Mouse (Mus musculus) kidney, adult 2 months (tissue): Measurements from ENCODE around the gene Gm17332. TPM values are rescaled to one million over a fixed set of nuclear protein-coding genes. Genes with fewer than 3 reads are reported as not detected.
"Not testable (repeated sequence)": the region's sequence is repeated elsewhere in the genome, so short reads cannot be mapped to it uniquely, and the experiment has no call there.

Experiments used
- DNase-seq: peaks from one replicate; pipeline ENCODE4 v3.0.0; 2021
- H3K27ac ChIP-seq: fragments of 200-500 bp; 2 replicates; pipeline ENCODE4 v1.5.1; 2012; ENCODE audit warnings: low read depth, low read length, control low read depth, inconsistent platforms; ENCODE audit not compliant: insufficient read depth
- H3K27me3 ChIP-seq: fragments of 200-500 bp; replicated peaks from 2 replicates; pipeline ENCODE4 v1.6.1; 2012; ENCODE audit warnings: mild to moderate bottlenecking, moderate library complexity, low read length, inconsistent platforms; ENCODE audit not compliant: control insufficient read depth, insufficient read depth
- H3K36me3 ChIP-seq: fragments of 200-500 bp; 2 replicates; pipeline ENCODE4 v1.6.1; 2012; ENCODE audit warnings: mild to moderate bottlenecking, moderate library complexity, low read length, inconsistent platforms; ENCODE audit not compliant: control insufficient read depth, insufficient read depth
- H3K4me1 ChIP-seq: fragments of 200-500 bp; 2 replicates; pipeline ENCODE4 v1.6.1; 2011; ENCODE audit warnings: low read length; ENCODE audit not compliant: control insufficient read depth, insufficient read depth
- H3K4me3 ChIP-seq: fragments of 200-500 bp; 2 replicates; pipeline ENCODE4 v1.5.1; 2011; ENCODE audit warnings: mild to moderate bottlenecking, low read depth, low read length, control low read depth; ENCODE audit not compliant: insufficient read depth
- CTCF ChIP-seq: fragments of 200-500 bp; conservative IDR thresholded peaks from 2 replicates; pipeline ENCODE4 v1.5.1; 2011; ENCODE audit warnings: low read depth, mild to moderate bottlenecking, control low read depth, low read length, moderate library complexity, mixed read lengths; ENCODE audit not compliant: insufficient read depth, insufficient read length
- POLR2A ChIP-seq: fragments of 200-500 bp; IDR thresholded peaks from one replicate; pipeline ENCODE4 v1.6.1; 2011; ENCODE audit warnings: low read depth, low read length, control low read depth
- WGBS: fragments of 180-500 bp; shearing (Covaris S2); methylation state at CpG from one replicate; pipeline ENCODE4 v1.1.7; 2018; 5-methylcytosine and 5-hydroxymethylcytosine counted together
- polyA plus RNA-seq: library from polyadenylated mRNA; depleted of rRNA; stranded (reverse); fragments of >200 nt; gene quantifications from 2 replicates; pipeline ENCODE4 v1.2.3, GENCODE M21; 2012; rRNA removed

The Gm17332 gene
- polyA plus RNA-seq, 1 experiment = not detected

DNA sequence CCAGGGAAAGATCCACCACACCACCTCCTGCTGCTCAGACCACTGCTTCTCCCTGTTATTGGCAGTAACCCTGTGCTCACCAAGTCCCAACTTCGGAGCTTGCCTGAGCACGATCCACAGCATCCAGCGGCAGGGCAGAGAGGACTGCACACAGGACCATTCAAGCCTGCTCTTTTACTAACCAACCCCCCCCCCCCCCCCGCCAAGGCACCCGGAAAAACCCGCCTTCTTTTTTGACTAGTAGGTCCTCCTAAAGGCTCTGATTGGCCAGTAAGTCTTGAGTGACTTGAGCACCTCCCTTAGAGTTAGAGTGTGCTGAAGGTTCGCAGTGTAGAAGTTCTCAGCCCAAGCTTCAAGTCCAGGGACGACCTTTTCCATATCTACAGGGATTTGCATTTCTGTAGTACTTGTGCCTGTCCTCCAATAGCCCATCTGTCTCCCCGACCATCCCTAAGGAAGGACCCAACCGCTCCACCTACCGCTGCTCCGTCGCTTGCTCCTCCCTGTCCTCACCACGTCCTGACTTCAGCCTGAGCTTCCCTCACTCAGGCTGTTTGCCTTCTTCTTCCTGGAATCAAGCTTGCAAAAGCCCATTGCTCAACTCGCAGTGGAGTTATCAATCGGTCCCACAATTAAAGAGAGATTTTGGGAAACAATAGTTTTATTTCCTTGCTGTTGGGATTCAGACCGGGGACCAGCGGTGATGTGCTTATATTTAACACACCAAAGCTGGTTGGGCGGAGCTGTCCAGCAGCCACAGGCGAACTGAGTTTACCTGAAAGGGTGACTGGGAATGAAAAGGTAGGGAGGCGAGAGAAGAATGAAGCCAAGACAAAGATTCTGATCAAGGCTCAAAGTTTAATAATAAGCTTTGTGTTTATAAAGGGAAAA, 12.9 kb downstream of the Gm17332 start:
- no peak overlapping the region for H3K27ac ChIP-seq
- TF ChIP-seq POLR2A (no peak), CTCF (no peak)
- H3K27me3 ChIP-seq = no peaks in the 10 kb centered on the region
- peak; percentile 5 for DNase-seq
- no peaks in the 10 kb centered on the region for H3K36me3 ChIP-seq
- WGBS = 3% methylated on average over 21 of the region's 21 CpGs
- peak overlapping the region; percentile 66 for H3K4me3 ChIP-seq
- peaks cover 3% of the 10 kb centered on the region; the same call in 1 of the 2 replicates for H3K4me1 ChIP-seq

DNA sequence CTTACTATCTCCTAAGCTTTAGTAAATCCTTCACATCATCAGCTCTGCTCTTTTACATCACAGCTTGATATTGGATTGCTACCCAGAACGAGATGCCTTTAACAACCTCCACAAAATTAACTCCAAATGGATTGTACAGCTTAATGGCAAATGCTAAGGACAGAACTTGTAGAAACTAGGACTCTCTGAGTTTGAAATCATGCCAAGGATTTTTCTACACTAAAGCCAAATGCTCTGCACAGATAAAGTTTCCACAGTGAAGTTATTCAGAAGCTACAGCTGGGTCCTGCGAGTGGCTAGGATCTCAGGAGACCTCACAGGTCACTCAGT, 13.5 kb downstream of the Gm17332 start:
- TF ChIP-seq POLR2A (no peak), CTCF (no peak)

DNA sequence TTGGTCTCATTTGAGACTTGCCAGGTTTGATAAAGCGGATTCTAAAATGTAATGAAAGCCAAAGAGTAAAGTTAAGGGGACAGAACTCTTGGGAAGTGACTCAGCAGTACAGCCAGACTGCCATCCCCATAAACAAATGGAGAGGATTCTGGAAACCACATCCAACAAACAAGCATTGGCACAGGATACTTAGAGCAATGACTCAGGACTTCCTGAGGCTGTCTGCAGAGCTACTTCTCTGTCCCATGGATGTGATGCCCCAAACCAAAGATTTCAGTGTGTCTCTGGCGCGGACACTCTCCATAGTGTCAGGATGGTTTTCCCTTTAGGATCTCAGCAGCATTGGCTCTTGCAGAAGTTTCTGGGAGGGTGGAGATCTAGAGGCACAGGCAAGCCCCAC, 25.2 kb downstream of the Gm17332 start:
- TF ChIP-seq CTCF (no peak), POLR2A (no peak)
- DNase-seq = no peak
- no peak overlapping the region for H3K27ac ChIP-seq
- no peak overlapping the region for H3K4me3 ChIP-seq
- 89% methylated on average over 3 of the region's 3 CpGs for WGBS
- H3K27me3 ChIP-seq = no peaks in the 10 kb centered on the region
- H3K36me3 ChIP-seq = no peaks in the 10 kb centered on the region
- H3K4me1 ChIP-seq = no peaks in the 10 kb centered on the region

More for the DNA sequence above, 13.5 kb downstream of the Gm17332 start:
- Histone ChIP-seq H3K4me3 (no peak overlapping the region; the same call in 1 of the 2 replicates), H3K27ac (no peak overlapping the region), H3K36me3 (no peaks in the 10 kb centered on the region), H3K4me1 (peaks cover 3% of the 10 kb centered on the region; the same call in 1 of the 2 replicates), H3K27me3 (no peaks in the 10 kb centered on the region)
- DNase-seq = no peak
- WGBS = 31% methylated on average over 2 of the region's 2 CpGs

DNA sequence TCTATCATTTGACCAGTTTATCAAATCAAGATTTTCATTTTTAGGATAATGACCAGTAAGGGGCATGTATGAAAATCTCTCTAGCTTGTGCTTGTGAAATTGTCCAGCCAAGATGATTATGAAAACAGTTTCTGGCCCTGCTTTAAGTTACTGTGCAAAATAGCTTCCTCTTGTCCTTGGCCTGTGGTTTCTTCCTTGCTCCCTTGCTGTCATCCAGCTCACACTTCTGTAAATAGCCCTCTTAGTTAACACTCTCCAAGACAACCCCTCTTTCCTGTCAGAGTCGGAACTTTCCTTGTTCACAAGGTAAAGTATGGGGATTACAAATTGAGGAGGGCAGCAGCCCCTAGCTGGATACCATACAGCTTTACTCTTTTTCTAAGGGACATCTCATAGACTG, 43.9 kb downstream of the Gm17332 start:
- not testable (repeated sequence) for H3K27ac ChIP-seq, H3K36me3 ChIP-seq, DNase-seq, H3K4me1 ChIP-seq, H3K4me3 ChIP-seq, H3K27me3 ChIP-seq
- WGBS = 56% methylated on average over 1 of the region's 1 CpGs

GRCm38 (mm10) chr11:31134824-31135223, 47.4 kb downstream of the Gm17332 start:
- 80% methylated on average over 1 of the region's 1 CpGs for WGBS
- not testable (repeated sequence) for H3K27me3 ChIP-seq, H3K27ac ChIP-seq, H3K4me1 ChIP-seq, H3K36me3 ChIP-seq, H3K4me3 ChIP-seq, DNase-seq

DNA sequence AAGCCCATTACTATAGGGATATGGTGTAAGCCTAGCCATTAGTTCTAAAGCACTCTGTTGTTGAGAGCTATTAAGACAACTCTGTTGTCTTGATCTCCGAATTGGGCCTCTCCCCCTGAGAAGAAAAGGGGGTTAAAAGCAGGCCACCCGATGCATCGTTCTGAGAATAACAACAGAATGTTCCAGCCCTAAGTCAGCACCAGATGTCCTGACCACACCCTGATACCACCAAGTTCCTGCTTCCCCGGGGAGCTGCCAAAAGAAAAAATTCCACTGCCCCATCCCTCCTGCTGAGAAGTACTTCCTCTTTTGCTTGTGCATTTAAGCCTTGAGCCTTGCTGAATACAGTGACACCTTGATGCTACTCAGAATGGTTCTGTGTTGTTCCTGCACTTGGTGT, 48.5 kb downstream of the Gm17332 start:
- DNase-seq, H3K27me3 ChIP-seq, H3K4me3 ChIP-seq, H3K36me3 ChIP-seq, H3K4me1 ChIP-seq, H3K27ac ChIP-seq: not testable (repeated sequence)
- 64% methylated on average over 4 of the region's 4 CpGs for WGBS

Other genes starting within 250 kb of the Gm17332 start
- 21.1 and 24.6 TPM in 2 replicates for gene Erlec1, start 228.1 kb downstream of the Gm17332 start, polyA plus RNA-seq
- 7.8 and 9.1 TPM in 2 replicates for gene Chac2, start 196.1 kb downstream of the Gm17332 start, polyA plus RNA-seq
- 3.8 TPM in 2 replicates for gene Stc2, start 187.6 kb upstream of the Gm17332 start, polyA plus RNA-seq